Mouse (Mus musculus) MEL (cell line): ENCODE measurements around the gene Pradc1. TPM values are rescaled to one million over a fixed set of nuclear protein-coding genes. Genes with fewer than 3 reads are reported as not detected.

ENCODE experiments used
- DNase-seq: peaks from one replicate; pipeline ENCODE4 v3.0.0; 2011; ENCODE audit warnings: low read depth, low spot score
- H3K27ac ChIP-seq: 2 replicates; pipeline ENCODE4 v1.5.1; 2012; ENCODE audit warnings: low read depth, mild to moderate bottlenecking, control low read depth, low read length, moderate library complexity; ENCODE audit not compliant: control insufficient read depth
- H3K27me3 ChIP-seq, 2 experiments: fragments of 150-350 bp in 1 of 2; sonication (generic) in 1 of 2; 2 replicates each; pipeline ENCODE4 v1.6.1; 2012; ENCODE audit warnings: low read length in 2 of 2, mild to moderate bottlenecking in 2 of 2, improper control_type of control experiment in 1 of 2, moderate library complexity in 1 of 2; ENCODE audit not compliant: insufficient read depth in 2 of 2, control insufficient read depth in 1 of 2
- H3K36me3 ChIP-seq, 2 experiments: 2 replicates each; pipeline ENCODE4 v1.6.1; 2012 to 2014; ENCODE audit warnings: low read length in 2 of 2, improper control_type of control experiment in 1 of 2, inconsistent platforms in 1 of 2, mild to moderate bottlenecking in 1 of 2; ENCODE audit not compliant: insufficient read depth in 2 of 2, control insufficient read depth in 1 of 2
- H3K4me1 ChIP-seq, 2 experiments: fragments of 150-350 bp in 1 of 2; sonication (generic) in 1 of 2; 2 replicates each; pipeline ENCODE4 v1.6.1; 2012; ENCODE audit warnings: low read length in 2 of 2, improper control_type of control experiment in 1 of 2, mild to moderate bottlenecking in 1 of 2; ENCODE audit not compliant: insufficient read depth in 2 of 2, control insufficient read depth in 1 of 2
- H3K4me3 ChIP-seq, 2 experiments: fragments of 150-350 bp in 1 of 2; sonication (generic) in 1 of 2; 2 replicates each; pipeline ENCODE4 v1.5.1; 2012; ENCODE audit warnings: low read depth in 2 of 2, low read length in 2 of 2, mild to moderate bottlenecking in 2 of 2, moderate library complexity in 2 of 2, control low read depth in 1 of 2, improper control_type of control experiment in 1 of 2; ENCODE audit not compliant: control insufficient read depth in 1 of 2, insufficient read depth in 1 of 2
- H3K79me2 ChIP-seq: 2 replicates; pipeline ENCODE4 v1.6.1; 2012; ENCODE audit warnings: mild to moderate bottlenecking, low read length, moderate library complexity; ENCODE audit not compliant: control insufficient read depth, poor library complexity, insufficient read depth
- H3K9ac ChIP-seq: 2 replicates; pipeline ENCODE4 v1.6.1; 2012; ENCODE audit warnings: low read depth, mild to moderate bottlenecking, control low read depth, low read length, moderate library complexity; ENCODE audit not compliant: control insufficient read depth, poor library complexity, severe bottlenecking
- H3K9me3 ChIP-seq: fragments of 150-350 bp; sonication (generic); replicated peaks from 2 replicates; pipeline ENCODE4 v1.6.1; 2012; ENCODE audit warnings: mild to moderate bottlenecking, low read length, improper control_type of control experiment, moderate library complexity; ENCODE audit not compliant: insufficient read depth
- CHD1 ChIP-seq: IDR thresholded peaks from 2 replicates; pipeline ENCODE4 v1.6.1; 2012; ENCODE audit warnings: low read depth, mild to moderate bottlenecking, inconsistent platforms, low read length, improper control_type of control experiment
- CTCF ChIP-seq, 3 experiments: IDR thresholded peaks in 2 of 3; conservative IDR thresholded peaks in 1 of 3; 2 replicates each; pipeline ENCODE4 v1.5.1; 2011 to 2012; ENCODE audit warnings: low read length in 3 of 3, low read depth in 2 of 3, mild to moderate bottlenecking in 2 of 3, improper control_type of control experiment in 1 of 3, inconsistent platforms in 1 of 3, mixed read lengths in 1 of 3, moderate library complexity in 1 of 3; ENCODE audit not compliant: control insufficient read depth in 1 of 3, insufficient read depth in 1 of 3, poor library complexity in 1 of 3, severe bottlenecking in 1 of 3
- E2F4 ChIP-seq: IDR thresholded peaks from 2 replicates; pipeline ENCODE4 v1.6.1; 2011; ENCODE audit warnings: low read depth, low read length, improper control_type of control experiment, borderline replicate concordance
- ELF1 ChIP-seq: IDR thresholded peaks from 2 replicates; pipeline ENCODE4 v1.6.1; 2014; ENCODE audit warnings: low read depth, mild to moderate bottlenecking, inconsistent platforms, low read length, improper control_type of control experiment, moderate library complexity
- EP300 ChIP-seq, 2 experiments: IDR thresholded peaks; 2 replicates each; pipeline ENCODE4 v1.6.1; 2011; ENCODE audit warnings: improper control_type of control experiment in 2 of 2, low read length in 2 of 2, low read depth in 1 of 2, mild to moderate bottlenecking in 1 of 2
- HCFC1 ChIP-seq: IDR thresholded peaks from 2 replicates; pipeline ENCODE4 v1.6.1; 2012; ENCODE audit warnings: low read depth, mild to moderate bottlenecking, inconsistent platforms, low read length, improper control_type of control experiment, moderate library complexity
- KAT2A ChIP-seq: conservative IDR thresholded peaks from 2 replicates; pipeline ENCODE4 v1.6.1; 2012; ENCODE audit warnings: low read depth, low read length, improper control_type of control experiment, inconsistent platforms
- MAFK ChIP-seq: IDR thresholded peaks from 2 replicates; pipeline ENCODE4 v1.6.1; 2011; ENCODE audit warnings: low read depth, mild to moderate bottlenecking, low read length, improper control_type of control experiment, borderline replicate concordance
- MAX ChIP-seq: IDR thresholded peaks from 2 replicates; pipeline ENCODE4 v1.6.1; 2011; ENCODE audit warnings: low read length, improper control_type of control experiment
- MAZ ChIP-seq: IDR thresholded peaks from 2 replicates; pipeline ENCODE4 v1.6.1; 2012; ENCODE audit warnings: low read depth, mild to moderate bottlenecking, inconsistent platforms, low read length, improper control_type of control experiment
- MEF2A ChIP-seq: IDR thresholded peaks from 2 replicates; pipeline ENCODE4 v1.6.1; 2014; ENCODE audit warnings: low read depth, mild to moderate bottlenecking, inconsistent platforms, low read length, improper control_type of control experiment; ENCODE audit not compliant: poor library complexity, insufficient replicate concordance, severe bottlenecking; ENCODE audit errors: extremely low read depth
- MXI1 ChIP-seq: IDR thresholded peaks from 2 replicates; pipeline ENCODE4 v1.6.1; 2011; ENCODE audit warnings: mild to moderate bottlenecking, low read depth, low read length, improper control_type of control experiment
- MYB ChIP-seq: IDR thresholded peaks from 2 replicates; pipeline ENCODE4 v1.6.1; 2011; ENCODE audit warnings: mild to moderate bottlenecking, low read depth, low read length, improper control_type of control experiment
- NRF1 ChIP-seq: IDR thresholded peaks from 2 replicates; pipeline ENCODE4 v1.6.1; 2014; ENCODE audit warnings: low read depth, mild to moderate bottlenecking, inconsistent platforms, low read length, improper control_type of control experiment, moderate library complexity; ENCODE audit not compliant: poor library complexity, insufficient read depth, severe bottlenecking
- POLR2AphosphoS2 ChIP-seq: IDR thresholded peaks from 2 replicates; pipeline ENCODE4 v1.6.1; 2011; ENCODE audit warnings: low read length, improper control_type of control experiment
- RAD21 ChIP-seq: IDR thresholded peaks from 2 replicates; pipeline ENCODE4 v1.6.1; 2011; ENCODE audit warnings: mild to moderate bottlenecking, low read depth, low read length, improper control_type of control experiment
- SIN3A ChIP-seq: IDR thresholded peaks from 2 replicates; pipeline ENCODE4 v1.6.1; 2012; ENCODE audit warnings: low read length, improper control_type of control experiment, inconsistent platforms
- SMC3 ChIP-seq: IDR thresholded peaks from 2 replicates; pipeline ENCODE4 v1.6.1; 2011; ENCODE audit warnings: low read depth, low read length, improper control_type of control experiment
- TAL1 ChIP-seq: IDR thresholded peaks from 2 replicates; pipeline ENCODE4 v1.6.1; 2012; ENCODE audit warnings: mild to moderate bottlenecking, inconsistent platforms, low read length, moderate library complexity, mixed read lengths
- TCF12 ChIP-seq: IDR thresholded peaks from 2 replicates; pipeline ENCODE4 v1.6.1; 2014; ENCODE audit warnings: low read depth, mild to moderate bottlenecking, inconsistent platforms, low read length, improper control_type of control experiment, moderate library complexity
- UBTF ChIP-seq: IDR thresholded peaks from 2 replicates; pipeline ENCODE4 v1.6.1; 2012; ENCODE audit warnings: low read depth, mild to moderate bottlenecking, inconsistent platforms, low read length, improper control_type of control experiment, moderate library complexity, borderline replicate concordance; ENCODE audit not compliant: insufficient read depth
- USF1 ChIP-seq: IDR thresholded peaks from 2 replicates; pipeline ENCODE4 v1.6.1; 2014; ENCODE audit warnings: low read depth, mild to moderate bottlenecking, inconsistent platforms, low read length, improper control_type of control experiment, moderate library complexity
- ZC3H11A ChIP-seq: IDR thresholded peaks from 2 replicates; pipeline ENCODE4 v1.6.1; 2012; ENCODE audit warnings: low read depth, mild to moderate bottlenecking, inconsistent platforms, low read length, improper control_type of control experiment
- ZNF384 ChIP-seq: IDR thresholded peaks from 2 replicates; pipeline ENCODE4 v1.6.1; 2012; ENCODE audit warnings: low read depth, mild to moderate bottlenecking, inconsistent platforms, low read length, improper control_type of control experiment
- polyA plus RNA-seq, 2 experiments: library from polyadenylated mRNA; stranded (reverse) in 1 of 2; unstranded in 1 of 2; fragments of >175 nt in 1 of 2; fragments of >200 nt in 1 of 2; gene quantifications; 2 replicates each; pipeline versions ENCODE4 v1.2.1 to v1.2.4; 2012; ENCODE audit warnings: low replicate concordance in 2 of 2, low read depth in 1 of 2; ENCODE audit not compliant: insufficient read length in 2 of 2, insufficient read depth in 1 of 2, missing spikeins in 1 of 2
- total RNA-seq: library from RNA; depleted of rRNA; stranded (reverse); fragments of 300-350 nt; gene quantifications from 2 replicates; pipeline ENCODE4 v1.2.3, GENCODE M21; 2012

Pradc1 gene
- total and polyA plus RNA-seq, 3 experiments, result 33.6 to 47.9 TPM; not detected in 1

DNA sequence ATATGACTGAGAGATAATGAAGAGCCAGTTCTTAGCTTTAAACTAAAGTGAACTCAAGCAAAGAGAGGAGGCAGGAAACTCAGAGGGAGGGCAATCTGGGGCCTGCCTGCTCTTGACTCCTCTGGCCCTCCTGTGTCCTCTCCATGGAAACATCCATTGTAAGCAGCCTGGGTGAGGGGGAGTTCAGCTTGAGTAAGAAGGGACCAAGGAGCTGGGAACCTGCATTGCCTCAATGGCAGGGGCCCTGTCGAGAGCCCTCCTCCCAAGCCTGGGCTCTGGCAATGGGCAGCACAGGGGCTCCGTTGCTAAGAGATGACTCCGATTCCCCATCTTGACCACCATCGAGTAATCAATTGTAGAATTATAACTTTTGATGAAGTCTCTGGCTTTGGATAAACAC is 36.7 kb upstream of the Pradc1 start:
- Histone ChIP-seq H3K9ac (no peak overlapping the region), H3K27ac (no peak overlapping the region), H3K4me1 (no peaks in the 10 kb centered on the region), H3K79me2 (no peaks in the 10 kb centered on the region), H3K36me3 (no peaks in the 10 kb centered on the region), H3K27me3 (no peaks in the 10 kb centered on the region; a peak in 2 of 4 replicates), H3K4me3 (no peak overlapping the region), H3K9me3 (no peaks in the 10 kb centered on the region)
- TF ChIP-seq MXI1, result no peak
- no peak for TF ChIP-seq CTCF (IDR thresholded peaks at IDR 0.05 in 2 of 3, conservative IDR thresholded peaks at IDR 0.05 in 1 of 3; ENCODE audit: control insufficient read depth in 1 of 3, insufficient read depth in 1 of 3, low read depth in 2 of 3, low read length in 3 of 3, poor library complexity in 1 of 3, severe bottlenecking in 1 of 3)
- no peak for TF ChIP-seq USF1
- no peak for TF ChIP-seq ZNF384
- TF ChIP-seq EP300 (IDR thresholded peaks at IDR 0.05; ENCODE audit: low read depth in 1 of 2, low read length in 2 of 2), result no peak
- no peak for TF ChIP-seq UBTF
- no peak for TF ChIP-seq TCF12
- TF ChIP-seq POLR2AphosphoS2, result no peak
- no peak for TF ChIP-seq HCFC1
- no peak for TF ChIP-seq ZC3H11A
- DNase-seq, result no peak

DNA sequence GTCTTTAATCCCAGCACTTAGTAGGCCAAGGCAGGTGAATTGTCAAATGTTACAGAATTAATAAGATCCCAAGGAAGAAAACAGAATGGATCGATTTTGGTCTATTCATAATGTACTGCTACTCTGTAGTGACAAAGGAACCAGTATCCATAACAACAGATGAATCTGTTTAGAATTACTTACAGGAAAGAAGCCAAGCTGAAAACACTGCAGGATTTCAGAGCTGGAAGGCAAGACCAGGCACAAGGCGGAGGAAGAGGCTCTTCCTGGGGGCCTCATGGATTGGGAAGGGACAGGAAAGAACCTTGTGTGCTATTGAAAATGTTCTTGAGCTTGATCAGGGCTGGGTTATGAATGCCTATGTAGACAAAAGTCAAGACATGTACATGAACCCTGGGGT is 34.0 kb upstream of the Pradc1 start:
- no peaks in the 10 kb centered on the region for H3K9me3 ChIP-seq

GRCm38 (mm10) chr6:85483843-85484721 is 32.3 kb upstream of the Pradc1 start:
- H3K27me3 ChIP-seq, result no peaks in the 10 kb centered on the region

More for the DNA sequence above, 34.0 kb upstream of the Pradc1 start:
- Histone ChIP-seq H3K27me3 (no peaks in the 10 kb centered on the region; a peak in 1 of 4 replicates), H3K36me3 (no peaks in the 10 kb centered on the region), H3K79me2 (no peaks in the 10 kb centered on the region), H3K4me1 (no peaks in the 10 kb centered on the region), H3K4me3 (no peak overlapping the region), H3K9ac (no peak overlapping the region), H3K27ac (no peak overlapping the region)
- TF ChIP-seq MAFK (no peak), MAZ (no peak), MYB (no peak), TCF12 (no peak), MEF2A (no peak), RAD21 (no peak), SIN3A (no peak), KAT2A (no peak)
- no peak for DNase-seq

More at GRCm38 (mm10) chr6:85483843-85484721, 32.3 kb upstream of the Pradc1 start:
- DNase-seq, result no peak
- no peaks in the 10 kb centered on the region for H3K36me3 ChIP-seq
- H3K9me3 ChIP-seq, result no peaks in the 10 kb centered on the region
- H3K9ac ChIP-seq, result no peak overlapping the region
- no peaks in the 10 kb centered on the region for H3K4me1 ChIP-seq
- TF ChIP-seq POLR2AphosphoS2, result no peak
- no peak for TF ChIP-seq ZC3H11A
- TF ChIP-seq NRF1, result no peak
- no peak for TF ChIP-seq ELF1
- no peak for TF ChIP-seq KAT2A
- TF ChIP-seq UBTF, result no peak
- TF ChIP-seq TAL1, result no peak
- no peak for TF ChIP-seq RAD21
- TF ChIP-seq MXI1, result no peak
- TF ChIP-seq E2F4, result no peak
- TF ChIP-seq CHD1, result no peak
- TF ChIP-seq MAX, result no peak
- no peak for TF ChIP-seq SMC3
- no peaks in the 10 kb centered on the region for H3K79me2 ChIP-seq
- no peak overlapping the region for H3K4me3 ChIP-seq
- no peak overlapping the region for H3K27ac ChIP-seq
